Mouse (Mus musculus): ENCODE results near the gene Bcl9l. TPM values are rescaled to one million over a fixed set of nuclear protein-coding genes. Genes with fewer than 3 reads are reported as not detected.
"Not testable (repeated sequence)": the region's sequence is repeated elsewhere in the genome, so short reads cannot be mapped to it uniquely, and the experiment has no call there.

Bcl9l gene
- 10 to 100 TPM; 61.8 to 68.3 (median 64.9) TPM for total RNA-seq (2022)

GRCm38 (mm10) chr9:44482552-44482951 lies at the start of gene Bcl9l:
TSS of gene Bcl9l (plus strand) at chr9:44482825.
- DNase-seq (ENCODE audit: low spot score in 2 of 2), result peak; percentile 89

- DNase-seq (ENCODE audit: low spot score in 2 of 2), result no peak
These were observed 46.9 kb upstream of the Bcl9l start for GRCm38 (mm10) chr9:44435747-44436146.

GRCm38 (mm10) chr9:44440961-44441360 lies 41.7 kb upstream of the Bcl9l start, which contains the start of gene Foxr1:
TSS of gene Foxr1 (minus strand) at chr9:44441136.
- DNase-seq (ENCODE audit: low spot score in 2 of 2), result no peak

- not testable (repeated sequence) for DNase-seq (ENCODE audit: low spot score in 2 of 2)
These were observed 38.1 kb upstream of the Bcl9l start for GRCm38 (mm10) chr9:44444402-44445025.

GRCm38 (mm10) chr9:44450387-44450786 lies 32.2 kb upstream of the Bcl9l start:
- DNase-seq (ENCODE audit: low spot score in 2 of 2), result no peak

GRCm38 (mm10) chr9:44454132-44454890 lies 28.3 kb upstream of the Bcl9l start:
- DNase-seq (ENCODE audit: low spot score in 2 of 2), result peak; percentile 63 to 88

- DNase-seq (ENCODE audit: low spot score in 2 of 2), result no peak
These were observed 27.8 kb upstream of the Bcl9l start, which contains the start of gene Upk2 for GRCm38 (mm10) chr9:44454891-44455220. TSS of gene Upk2 (minus strand) at chr9:44454976.

- peak; percentile 88 to 92 for DNase-seq (ENCODE audit: low spot score in 2 of 2)
These were observed 25.4 kb upstream of the Bcl9l start for GRCm38 (mm10) chr9:44457035-44457742.

- DNase-seq (ENCODE audit: low spot score in 2 of 2), result no peak
These were observed 20.7 kb upstream of the Bcl9l start for GRCm38 (mm10) chr9:44461950-44462349.

- DNase-seq (ENCODE audit: low spot score in 2 of 2), result no peak
These were observed 14.4 kb upstream of the Bcl9l start for GRCm38 (mm10) chr9:44468224-44468623.

GRCm38 (mm10) chr9:44468800-44469199 lies 13.8 kb upstream of the Bcl9l start:
- no peak for DNase-seq (ENCODE audit: low spot score in 2 of 2)

GRCm38 (mm10) chr9:44473184-44473583 lies 9.4 kb upstream of the Bcl9l start:
- DNase-seq (ENCODE audit: low spot score in 2 of 2), result no peak

- no peak for DNase-seq (ENCODE audit: low spot score in 2 of 2)
These were observed 8.3 kb upstream of the Bcl9l start for GRCm38 (mm10) chr9:44474327-44474726.

GRCm38 (mm10) chr9:44475936-44476335 lies 6.7 kb upstream of the Bcl9l start:
- no peak for DNase-seq (ENCODE audit: low spot score in 2 of 2)

GRCm38 (mm10) chr9:44477339-44478228 lies 5.0 kb upstream of the Bcl9l start:
- no peak for DNase-seq (ENCODE audit: low spot score in 2 of 2)

GRCm38 (mm10) chr9:44478229-44478921 lies 4.2 kb upstream of the Bcl9l start:
- peak in 1 of 2 experiments; percentile 59 for DNase-seq (ENCODE audit: low spot score in 2 of 2)

GRCm38 (mm10) chr9:44478959-44479605 lies 3.5 kb upstream of the Bcl9l start:
- peak in 1 of 2 experiments; percentile 67 for DNase-seq (ENCODE audit: low spot score in 2 of 2)

GRCm38 (mm10) chr9:44479628-44480428 lies 2.8 kb upstream of the Bcl9l start:
- peak; percentile 84 to 90 for DNase-seq (ENCODE audit: low spot score in 2 of 2)

GRCm38 (mm10) chr9:44482112-44482511 lies 513 bp upstream of the Bcl9l start:
- DNase-seq (ENCODE audit: low spot score in 2 of 2), result no peak

Data from layer of hippocampus, adult 8-10 months (tissue).